Mouse (Mus musculus): ENCODE data around the gene Galnt7. TPM values are rescaled to one million over a fixed set of nuclear protein-coding genes. Genes with fewer than 3 reads are reported as not detected.

Galnt7 gene
- polyA plus RNA-seq, 1 experiment from 2014 or later: 10.6 TPM

- Histone ChIP-seq H3K27ac (no peak overlapping the region), H3K4me1 (peaks cover 4% of the 10 kb centered on the region), H3K4me2 (no peak overlapping the region), H3K9me3 (replicated peaks) (no peaks in the 10 kb centered on the region), H3K9ac (no peak overlapping the region), H3K27me3 (no peaks in the 10 kb centered on the region), H3K4me3 (no peak overlapping the region), H3K36me3 (ENCODE audit: poor library complexity, severe bottlenecking) (no peaks in the 10 kb centered on the region)
- no peak for ATAC-seq
- WGBS: 90% methylated on average over 7 of the region's 7 CpGs
Measured at GRCm38 (mm10) chr8:57592604-57593003, 60.2 kb downstream of the Galnt7 start.

GRCm38 (mm10) chr8:57591681-57592080 is 61.2 kb downstream of the Galnt7 start:
- Histone ChIP-seq H3K9ac (no peak overlapping the region), H3K36me3 (ENCODE audit: poor library complexity, severe bottlenecking) (no peaks in the 10 kb centered on the region), H3K4me1 (peaks cover 8% of the 10 kb centered on the region), H3K4me3 (no peak overlapping the region), H3K9me3 (replicated peaks) (no peaks in the 10 kb centered on the region), H3K27me3 (no peaks in the 10 kb centered on the region), H3K4me2 (no peak overlapping the region), H3K27ac (no peak overlapping the region)
- ATAC-seq: no peak
- 93% methylated on average over 4 of the region's 4 CpGs for WGBS

GRCm38 (mm10) chr8:57590015-57590414 is 62.8 kb downstream of the Galnt7 start:
- H3K9ac ChIP-seq: no peak overlapping the region
- no peaks in the 10 kb centered on the region for H3K27me3 ChIP-seq
- H3K4me2 ChIP-seq: no peak overlapping the region
- no peak overlapping the region for H3K27ac ChIP-seq
- peaks cover 13% of the 10 kb centered on the region; the same call in 1 of the 2 replicates for H3K4me1 ChIP-seq
- WGBS: 92% methylated on average over 8 of the region's 8 CpGs
- ATAC-seq: no peak
- H3K36me3 ChIP-seq (ENCODE audit: poor library complexity, severe bottlenecking): no peaks in the 10 kb centered on the region
- H3K4me3 ChIP-seq: no peak overlapping the region
- H3K9me3 ChIP-seq (replicated peaks): no peaks in the 10 kb centered on the region

GRCm38 (mm10) chr8:57589176-57589575 is 63.7 kb downstream of the Galnt7 start:
- H3K9ac ChIP-seq: no peak overlapping the region
- no peak for ATAC-seq
- H3K27me3 ChIP-seq: no peaks in the 10 kb centered on the region
- H3K9me3 ChIP-seq (replicated peaks): no peaks in the 10 kb centered on the region
- no peak overlapping the region for H3K4me2 ChIP-seq
- H3K27ac ChIP-seq: no peak overlapping the region
- WGBS: 97% methylated on average over 9 of the region's 9 CpGs
- H3K4me1 ChIP-seq: peaks cover 22% of the 10 kb centered on the region
- H3K36me3 ChIP-seq (ENCODE audit: poor library complexity, severe bottlenecking): no peaks in the 10 kb centered on the region
- H3K4me3 ChIP-seq: no peak overlapping the region

- Histone ChIP-seq H3K4me1 (peaks cover 24% of the 10 kb centered on the region), H3K9ac (no peak overlapping the region), H3K27ac (no peak overlapping the region), H3K9me3 (replicated peaks) (no peaks in the 10 kb centered on the region), H3K4me2 (no peak overlapping the region), H3K4me3 (no peak overlapping the region), H3K36me3 (ENCODE audit: poor library complexity, severe bottlenecking) (no peaks in the 10 kb centered on the region), H3K27me3 (no peaks in the 10 kb centered on the region)
- ATAC-seq: no peak
- WGBS: 96% methylated on average over 1 of the region's 1 CpGs
Measured at GRCm38 (mm10) chr8:57588604-57589003, 64.2 kb downstream of the Galnt7 start.

GRCm38 (mm10) chr8:57586667-57587066 is 66.2 kb downstream of the Galnt7 start:
- WGBS: 70% methylated on average over 3 of the region's 4 CpGs
- no peak overlapping the region for H3K9ac ChIP-seq
- no peak overlapping the region for H3K27ac ChIP-seq
- peaks cover 24% of the 10 kb centered on the region for H3K4me1 ChIP-seq
- ATAC-seq: no peak
- no peaks in the 10 kb centered on the region for H3K36me3 ChIP-seq (ENCODE audit: poor library complexity, severe bottlenecking)
- H3K4me3 ChIP-seq: no peak overlapping the region
- H3K9me3 ChIP-seq (replicated peaks): no peaks in the 10 kb centered on the region
- H3K4me2 ChIP-seq: no peak overlapping the region
- H3K27me3 ChIP-seq: no peaks in the 10 kb centered on the region

GRCm38 (mm10) chr8:57585831-57586230 is 67.0 kb downstream of the Galnt7 start:
- Histone ChIP-seq H3K4me3 (no peak overlapping the region), H3K36me3 (ENCODE audit: poor library complexity, severe bottlenecking) (no peaks in the 10 kb centered on the region), H3K27me3 (no peaks in the 10 kb centered on the region), H3K9me3 (replicated peaks) (no peaks in the 10 kb centered on the region), H3K27ac (peak overlapping the region; percentile 51; the same call in 1 of the 2 replicates), H3K9ac (no peak overlapping the region), H3K4me1 (peaks cover 24% of the 10 kb centered on the region), H3K4me2 (no peak overlapping the region)
- 33% methylated on average over 3 of the region's 3 CpGs for WGBS
- ATAC-seq: no peak

- peaks cover 24% of the 10 kb centered on the region for H3K4me1 ChIP-seq
- no peak for ATAC-seq
- H3K27me3 ChIP-seq: no peaks in the 10 kb centered on the region
- H3K36me3 ChIP-seq (ENCODE audit: poor library complexity, severe bottlenecking): no peaks in the 10 kb centered on the region
- H3K9ac ChIP-seq: no peak overlapping the region
- H3K9me3 ChIP-seq (replicated peaks): no peaks in the 10 kb centered on the region
- no peak overlapping the region for H3K4me2 ChIP-seq
- no peak overlapping the region for H3K4me3 ChIP-seq
- H3K27ac ChIP-seq: peak overlapping the region; percentile 78
- 74% methylated on average over 5 of the region's 5 CpGs for WGBS
Measured at GRCm38 (mm10) chr8:57585128-57585442, 67.7 kb downstream of the Galnt7 start.

GRCm38 (mm10) chr8:57584416-57585127 is 68.3 kb downstream of the Galnt7 start:
- Histone ChIP-seq H3K9me3 (replicated peaks) (no peaks in the 10 kb centered on the region), H3K9ac (no peak overlapping the region), H3K4me1 (peaks cover 28% of the 10 kb centered on the region), H3K27me3 (no peaks in the 10 kb centered on the region), H3K36me3 (ENCODE audit: poor library complexity, severe bottlenecking) (no peaks in the 10 kb centered on the region), H3K4me2 (no peak overlapping the region), H3K27ac (peak overlapping the region; percentile 78), H3K4me3 (no peak overlapping the region)
- peak; percentile 84 for ATAC-seq
- 43% methylated on average over 8 of the region's 8 CpGs for WGBS

- ATAC-seq: no peak
- Histone ChIP-seq H3K4me1 (peaks cover 23% of the 10 kb centered on the region), H3K36me3 (ENCODE audit: poor library complexity, severe bottlenecking) (no peaks in the 10 kb centered on the region), H3K9me3 (replicated peaks) (no peaks in the 10 kb centered on the region), H3K4me2 (no peak overlapping the region), H3K27me3 (no peaks in the 10 kb centered on the region), H3K27ac (no peak overlapping the region), H3K4me3 (no peak overlapping the region), H3K9ac (no peak overlapping the region)
- 76% methylated on average over 6 of the region's 6 CpGs for WGBS
Measured at GRCm38 (mm10) chr8:57579845-57580244, 73.0 kb downstream of the Galnt7 start.

GRCm38 (mm10) chr8:57577301-57577700 is 75.5 kb downstream of the Galnt7 start:
- H3K36me3 ChIP-seq (ENCODE audit: poor library complexity, severe bottlenecking): no peaks in the 10 kb centered on the region
- H3K9ac ChIP-seq: no peak overlapping the region
- H3K4me1 ChIP-seq: peaks cover 13% of the 10 kb centered on the region
- ATAC-seq: no peak
- WGBS: 82% methylated on average over 5 of the region's 5 CpGs
- no peaks in the 10 kb centered on the region for H3K27me3 ChIP-seq
- no peak overlapping the region for H3K4me3 ChIP-seq
- H3K27ac ChIP-seq: no peak overlapping the region
- no peaks in the 10 kb centered on the region for H3K9me3 ChIP-seq (replicated peaks)
- H3K4me2 ChIP-seq: no peak overlapping the region

GRCm38 (mm10) chr8:57576238-57576637 is 76.6 kb downstream of the Galnt7 start:
- WGBS: 29% methylated on average over 7 of the region's 7 CpGs
- ATAC-seq: peak; percentile 55
- Histone ChIP-seq H3K4me2 (no peak overlapping the region), H3K4me1 (peaks cover 13% of the 10 kb centered on the region), H3K27ac (no peak overlapping the region), H3K36me3 (ENCODE audit: poor library complexity, severe bottlenecking) (no peaks in the 10 kb centered on the region), H3K4me3 (no peak overlapping the region), H3K27me3 (no peaks in the 10 kb centered on the region), H3K9ac (no peak overlapping the region), H3K9me3 (replicated peaks) (no peaks in the 10 kb centered on the region)

- H3K36me3 ChIP-seq (ENCODE audit: poor library complexity, severe bottlenecking): no peaks in the 10 kb centered on the region
- no peak overlapping the region for H3K4me2 ChIP-seq
- peaks cover 13% of the 10 kb centered on the region for H3K4me1 ChIP-seq
- no peak overlapping the region for H3K27ac ChIP-seq
- no peak for ATAC-seq
- H3K27me3 ChIP-seq: no peaks in the 10 kb centered on the region
- no peaks in the 10 kb centered on the region for H3K9me3 ChIP-seq (replicated peaks)
- no peak overlapping the region for H3K9ac ChIP-seq
- 88% methylated on average over 9 of the region's 9 CpGs for WGBS
- H3K4me3 ChIP-seq: no peak overlapping the region
Measured at GRCm38 (mm10) chr8:57575336-57575735, 77.5 kb downstream of the Galnt7 start.

All from forebrain, embryonic 13.5 days (tissue).